Mouse (Mus musculus) C3H10T1/2 (cell line): ENCODE results near the gene Map3k20. TPM values are rescaled to one million over a fixed set of nuclear protein-coding genes. Genes with fewer than 3 reads are reported as not detected.

Experiments
- polyA plus RNA-seq, 2 experiments: library from polyadenylated mRNA; unstranded; fragments of >200 nt; fragmentation: generic; extraction: Trizol; gene quantifications; one replicate each; pipeline ENCODE4 v1.2.1; 2012; ENCODE audit warnings: missing spikeins in 2 of 2

Map3k20 gene
- polyA plus RNA-seq = 1 to 10 TPM; 1.3 to 8.6 TPM

DNA sequence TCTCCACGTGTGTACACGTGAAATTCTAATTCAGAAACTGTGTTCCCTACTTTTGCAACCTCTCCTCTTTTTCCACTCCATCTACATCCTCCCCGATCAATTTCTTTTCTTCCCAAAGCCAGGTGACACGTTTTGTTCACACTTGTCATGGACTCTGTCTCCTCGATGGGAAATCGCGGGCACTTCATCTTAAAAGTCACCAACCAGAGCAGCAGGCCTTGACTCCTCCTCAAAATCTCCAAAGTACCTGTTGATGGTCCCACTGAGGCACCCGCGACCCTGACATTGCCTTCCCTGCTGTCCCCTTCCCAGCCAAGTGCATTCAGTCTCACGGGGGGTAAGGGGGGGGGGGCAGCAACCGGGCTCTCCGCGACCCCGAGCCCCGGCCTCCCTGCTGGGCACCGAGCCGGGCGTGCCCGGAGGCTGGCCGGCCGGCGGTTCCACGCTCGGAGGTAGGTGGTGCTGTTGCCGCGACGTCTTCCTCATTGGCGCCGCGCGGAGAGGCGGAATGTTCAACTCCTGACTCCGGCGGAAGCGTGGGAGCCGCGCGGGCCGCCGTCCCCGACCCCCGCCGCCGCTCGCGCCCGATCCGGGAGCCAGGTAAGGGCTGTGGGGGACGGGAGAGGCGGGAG, at the start of gene Map3k20:
Gene Map3k20, plus strand, starts transcription at position 382 of the 632 bp plus-strand sequence.

DNA sequence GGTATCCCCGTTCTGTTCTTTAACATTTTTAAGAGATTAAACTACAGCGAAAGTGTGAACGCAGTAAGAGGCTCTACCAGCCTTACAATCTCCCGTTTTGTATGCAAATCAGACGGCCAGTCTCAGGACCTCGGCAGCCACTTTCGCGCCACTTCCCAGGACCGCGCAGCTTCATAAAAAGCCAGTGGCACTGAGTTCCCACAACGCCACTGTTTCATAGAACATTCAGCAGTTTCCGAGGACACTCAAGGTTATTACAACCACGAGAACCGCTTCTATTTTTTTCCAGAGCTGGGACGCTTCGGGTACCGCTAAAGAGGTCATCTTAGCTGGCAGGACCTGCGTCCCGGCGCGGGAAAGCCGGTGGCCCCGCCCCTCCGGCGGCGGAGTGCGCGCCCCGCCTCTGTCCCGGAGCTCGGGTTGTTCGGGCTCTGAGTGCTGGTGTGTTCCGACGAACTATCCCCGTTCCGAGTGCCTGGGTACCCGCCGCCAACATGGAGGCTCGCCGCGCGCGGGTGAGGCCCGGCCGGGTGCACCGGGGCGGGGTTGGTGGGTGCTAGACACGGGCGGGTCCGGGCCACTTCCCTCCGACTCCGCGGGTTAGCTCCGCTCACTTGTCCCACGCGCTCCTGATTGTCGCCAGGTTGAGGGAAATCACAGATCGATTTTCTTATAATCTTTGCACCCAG, 190.5 kb downstream of the Map3k20 start, which contains the start of gene Cdca7:
Gene Cdca7, plus strand, starts transcription at position 363 of the 689 bp plus-strand sequence.

Other genes starting within 250 kb of the Map3k20 start
- gene Cdca7, start 190.5 kb downstream of the Map3k20 start, polyA plus RNA-seq = 1 to 10 TPM; 6.2 to 6.6 TPM